Mouse (Mus musculus) lung, adult 2 months (tissue): Measurements from ENCODE around the gene Olfml2a.

Source experiments
- CTCF ChIP-seq: fragments of 200-500 bp; IDR thresholded peaks from 2 replicates; pipeline ENCODE4 v1.5.1; 2011; ENCODE audit warnings: mild to moderate bottlenecking, low read length, control low read depth; ENCODE audit not compliant: insufficient read depth
- POLR2A ChIP-seq: fragments of 200-500 bp; IDR thresholded peaks from 2 replicates; pipeline ENCODE4 v1.6.1; 2011; ENCODE audit warnings: low read depth, mild to moderate bottlenecking, control low read depth, low read length, borderline replicate concordance; ENCODE audit errors: extremely low read depth

DNA sequence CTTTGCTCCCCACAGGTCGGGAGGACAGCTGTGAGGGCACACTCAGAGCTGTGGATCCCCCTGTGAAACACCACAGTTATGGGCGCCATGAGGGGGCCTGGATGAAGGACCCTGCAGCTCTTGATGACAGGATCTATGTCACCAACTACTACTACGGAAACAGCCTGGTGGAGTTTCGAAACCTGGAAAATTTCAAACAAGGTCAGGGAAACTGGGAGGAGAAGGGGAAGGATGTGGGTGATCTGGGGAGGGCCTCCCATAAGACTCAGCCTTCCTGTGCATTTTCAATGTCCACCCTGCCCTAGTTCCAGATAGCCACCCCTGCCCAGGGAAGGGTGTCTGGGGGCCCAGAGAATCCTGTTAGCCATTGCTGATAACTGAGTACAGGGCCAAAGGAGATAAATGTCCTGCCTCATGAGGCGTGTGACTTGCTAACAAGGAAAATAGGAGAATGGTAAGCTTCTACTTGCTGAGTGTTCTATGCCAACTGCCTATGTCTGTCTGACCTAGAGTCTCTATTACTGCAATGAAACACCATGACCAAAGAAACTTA, 26.0 kb downstream of the Olfml2a start:
- TF ChIP-seq CTCF, result no peak
- no peak for TF ChIP-seq POLR2A
